Mouse (Mus musculus): ENCODE measurements around the gene Dera.

Gene Dera

GRCm38 (mm10) chr6:137804606-137805005, 50.3 kb downstream of the Dera start:
- in situ Hi-C loops (cut with MboI, MseI): no loop called here

- in situ Hi-C loops (cut with MboI, MseI): no loop called here
These were observed 52.0 kb downstream of the Dera start for GRCm38 (mm10) chr6:137806342-137806741.

GRCm38 (mm10) chr6:137806806-137807205, 52.5 kb downstream of the Dera start:
- in situ Hi-C loops (cut with MboI, MseI): no loop called here

- in situ Hi-C loops (cut with MboI, MseI): no loop called here
These were observed 53.0 kb downstream of the Dera start for GRCm38 (mm10) chr6:137807296-137807695.

DNA sequence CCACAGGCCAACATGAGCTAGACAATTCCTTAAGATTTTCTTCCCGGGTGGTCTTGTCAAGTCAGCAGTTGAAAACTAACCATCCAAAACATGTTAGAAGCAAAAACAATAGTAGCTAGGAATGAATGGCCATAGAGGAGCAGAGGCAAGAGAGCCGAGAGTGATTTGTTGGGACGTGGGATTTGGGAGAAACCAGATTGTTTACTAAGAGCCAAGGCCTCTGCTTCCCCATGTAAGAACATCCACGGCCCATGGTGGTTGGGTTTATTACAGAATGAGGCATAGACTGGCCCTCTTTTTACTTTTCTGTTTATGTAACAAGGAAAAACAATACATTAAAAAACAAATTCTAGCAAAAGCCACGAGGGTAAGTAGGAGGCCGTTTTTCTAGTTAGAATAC, 54.4 kb downstream of the Dera start:
- in situ Hi-C loops (cut with MboI, MseI): no loop called here

DNA sequence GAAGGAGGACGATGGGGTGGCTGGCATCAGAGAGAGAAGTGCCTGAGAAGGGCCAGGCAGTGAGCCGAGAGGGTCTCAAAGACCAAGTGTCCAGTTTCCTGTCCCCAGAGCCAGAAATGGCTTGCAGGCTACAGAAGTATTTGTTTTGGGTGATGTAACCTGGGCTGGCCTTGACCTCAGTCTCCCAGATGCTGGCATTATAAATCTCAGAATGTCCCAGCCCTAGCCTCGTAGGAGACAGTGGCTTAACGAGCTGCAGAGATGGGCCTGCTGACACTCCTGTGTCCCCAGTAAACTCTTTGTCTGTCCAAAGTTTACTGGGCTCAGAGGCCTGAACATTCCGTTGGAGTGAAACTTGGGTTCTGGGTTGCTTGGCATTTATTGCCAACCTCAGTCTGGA, 55.8 kb downstream of the Dera start:
- in situ Hi-C loops (cut with MboI, MseI): no loop called here

GRCm38 (mm10) chr6:137814006-137814405, 59.7 kb downstream of the Dera start:
- in situ Hi-C loops (cut with MboI, MseI): no loop called here

DNA sequence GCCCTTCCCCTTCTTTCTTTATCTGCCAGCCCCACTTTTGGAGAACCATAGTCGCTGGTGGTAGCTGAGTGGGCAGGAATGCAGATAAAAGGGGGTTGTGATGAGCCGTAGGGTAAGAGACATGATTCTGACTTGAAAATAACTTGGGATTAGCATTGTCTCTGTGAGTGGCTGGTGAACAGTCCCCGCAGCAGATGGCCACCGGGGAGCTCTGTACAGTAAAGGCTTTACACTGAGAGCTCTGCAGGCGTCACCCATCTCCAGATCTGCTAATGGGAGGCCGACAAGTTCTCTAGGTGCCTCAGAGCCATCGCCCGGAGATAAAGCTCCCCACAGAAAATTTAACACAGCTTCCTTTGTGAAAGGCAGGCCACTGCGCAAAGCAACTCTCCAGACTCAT, 62.2 kb downstream of the Dera start:
- in situ Hi-C loops (cut with MboI, MseI): no loop called here

- in situ Hi-C loops (cut with MboI, MseI): no loop called here
These were observed 68.2 kb downstream of the Dera start for GRCm38 (mm10) chr6:137822550-137822949.

GRCm38 (mm10) chr6:137824046-137825021, 70.0 kb downstream of the Dera start:
- in situ Hi-C loops (cut with MboI, MseI): no loop called here

DNA sequence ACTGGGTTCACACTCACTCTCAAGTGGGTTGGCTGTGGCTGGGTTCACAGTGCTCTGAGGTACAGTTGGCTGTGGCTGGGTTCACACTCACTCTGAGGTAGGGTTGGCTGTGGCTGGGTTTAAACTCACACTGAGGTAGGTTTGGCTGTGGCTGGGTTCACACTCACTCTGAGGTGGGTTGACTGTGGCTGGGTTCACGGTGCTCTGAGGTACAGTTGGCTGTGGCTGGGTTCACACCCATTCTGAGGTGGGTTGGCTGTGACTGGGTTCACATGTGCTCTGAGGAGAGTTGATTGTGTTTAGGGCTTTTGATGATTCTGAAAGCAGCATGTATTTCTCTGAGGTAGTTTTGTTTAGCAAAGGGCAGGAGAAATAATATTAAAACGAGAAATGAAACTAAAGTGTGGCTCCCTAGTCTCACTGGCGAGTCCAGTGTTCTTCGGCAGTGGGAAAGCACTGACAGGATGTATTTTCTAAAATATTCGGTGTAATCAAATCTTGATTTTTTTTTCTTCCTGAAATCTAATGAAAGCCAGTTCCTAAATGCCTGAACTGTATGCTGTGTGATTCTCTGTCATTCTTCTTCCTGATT, 70.8 kb downstream of the Dera start:
- in situ Hi-C loops (cut with MboI, MseI): no loop called here

GRCm38 (mm10) chr6:137829056-137829776, 74.9 kb downstream of the Dera start:
- in situ Hi-C loops (cut with MboI, MseI): no loop called here

DNA sequence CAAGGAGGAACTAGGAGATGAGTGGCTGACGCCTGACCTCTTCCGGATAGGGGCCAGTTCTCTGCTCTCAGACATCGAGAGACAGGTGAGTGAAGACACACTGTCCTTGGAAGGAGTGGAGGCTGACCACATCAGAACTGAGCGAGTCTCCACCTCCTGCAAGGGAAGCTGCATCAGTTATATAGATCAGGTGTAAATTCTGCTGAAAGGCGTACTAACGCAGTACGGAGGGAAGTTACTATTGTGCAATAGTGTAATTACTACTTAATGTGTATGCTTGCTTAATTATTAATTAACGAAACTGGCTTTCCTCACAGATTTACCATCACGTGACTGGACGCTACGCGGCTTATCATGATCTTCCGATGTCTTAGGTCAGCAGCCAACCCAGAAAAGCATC, 82.5 kb downstream of the Dera start:
- in situ Hi-C loops (cut with MboI, MseI): loop anchor here (10.0 kb wide), 1 partner anchor 218 kb away; no protein-coding TSS in a partner anchor

DNA sequence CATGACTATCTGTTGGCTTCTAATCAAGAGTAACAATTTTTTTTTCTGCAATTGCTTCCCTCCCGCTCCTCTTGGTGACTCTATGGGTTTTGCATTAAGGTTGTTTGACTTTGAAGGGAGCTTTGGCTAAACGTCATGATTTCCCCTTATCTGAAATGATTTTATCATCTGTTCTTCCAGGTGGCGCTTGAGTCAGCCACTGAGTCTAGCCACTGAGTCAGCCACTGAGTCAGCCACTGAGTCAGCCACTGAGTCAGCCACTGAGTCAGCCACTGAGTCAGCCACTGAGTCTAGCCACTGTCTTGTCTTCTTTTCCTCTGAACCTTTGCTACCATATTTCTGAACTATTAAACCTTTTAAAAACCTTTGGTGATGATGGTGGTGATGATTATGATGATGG, 89.0 kb downstream of the Dera start:
- in situ Hi-C loops (cut with MboI, MseI): no loop called here

DNA sequence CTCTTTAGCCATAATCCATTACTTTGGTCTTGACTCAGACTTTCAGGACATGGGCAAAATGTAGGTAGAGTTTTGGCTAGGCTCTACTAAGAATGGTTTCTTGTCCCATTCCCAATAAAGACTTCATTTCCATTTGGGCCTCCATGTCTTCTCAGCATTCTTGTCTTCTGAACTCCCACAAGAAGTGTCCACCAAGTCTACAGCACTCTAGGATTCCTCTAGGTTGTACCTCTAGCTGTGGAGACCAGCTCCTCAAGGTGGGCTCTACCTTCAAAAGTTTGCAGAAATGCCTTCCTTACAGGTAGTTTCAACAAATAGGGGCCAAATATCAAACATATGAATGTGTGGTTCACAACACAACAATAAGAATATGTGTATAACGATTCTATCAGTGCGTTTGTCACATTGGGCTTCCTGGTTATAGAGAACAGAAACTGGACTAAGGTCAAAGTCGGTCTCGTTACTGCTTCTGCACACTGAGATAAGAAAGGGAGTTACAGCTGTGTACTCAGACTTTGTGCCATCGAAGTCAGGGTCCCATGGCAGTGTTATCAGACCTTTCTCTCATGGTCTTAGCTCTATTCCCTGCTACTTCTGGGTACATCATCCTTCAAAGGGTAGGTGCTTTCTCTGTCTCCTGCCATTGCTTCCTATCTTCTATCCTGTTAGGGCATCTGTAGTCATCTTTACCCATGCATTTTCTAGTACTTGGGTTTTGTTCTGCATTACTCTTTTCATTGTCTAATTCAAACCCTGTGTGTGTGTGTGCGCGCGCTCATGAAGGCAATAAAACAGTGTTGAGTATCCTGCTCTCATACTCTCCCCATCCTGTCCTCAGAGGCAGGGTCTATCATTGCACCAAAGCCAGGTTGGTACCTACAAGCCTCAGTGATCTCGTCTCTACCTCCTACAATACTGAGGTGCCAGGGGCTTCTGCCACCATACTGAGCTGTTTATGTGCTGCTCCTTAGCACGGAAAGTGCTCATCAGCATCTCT, 103.2 kb downstream of the Dera start:
- in situ Hi-C loops (cut with MboI, MseI): no loop called here

- in situ Hi-C loops (cut with MboI, MseI): no loop called here
These were observed 115.7 kb downstream of the Dera start for GRCm38 (mm10) chr6:137869903-137870580.

- in situ Hi-C loops (cut with MboI, MseI): no loop called here
These were observed 116.3 kb downstream of the Dera start for GRCm38 (mm10) chr6:137870667-137871066.

DNA sequence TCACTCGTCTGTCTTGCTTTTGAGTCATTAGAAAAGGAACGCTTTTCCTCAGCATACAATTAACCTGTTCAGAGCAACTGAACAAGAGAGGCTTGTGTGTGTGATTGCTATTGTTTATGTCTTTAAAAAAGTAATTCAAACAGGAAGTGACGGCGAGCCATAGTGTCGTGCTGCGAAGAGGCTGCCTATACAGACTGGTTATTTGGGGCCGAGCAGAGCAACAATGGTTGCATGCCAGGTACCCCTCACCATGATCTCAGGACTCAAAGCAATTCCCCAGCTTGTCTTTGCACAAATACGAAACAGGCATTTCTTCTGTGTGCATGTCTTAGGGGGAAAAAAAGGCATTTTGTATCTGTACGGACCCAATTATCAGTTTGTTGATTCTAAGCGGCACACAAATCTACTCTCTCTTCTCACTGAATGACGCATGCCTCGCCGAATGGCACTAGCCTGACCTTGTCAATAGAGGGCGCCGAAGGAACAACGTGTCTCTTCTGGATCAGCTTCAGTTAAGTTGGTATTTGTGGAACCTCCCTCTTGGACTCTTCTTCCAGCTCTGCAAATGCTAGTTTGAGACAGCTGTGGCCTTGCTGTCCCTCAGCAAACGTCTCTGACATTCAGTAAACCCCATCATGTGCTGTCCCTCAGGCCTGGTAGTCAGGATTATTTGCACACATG, 117.8 kb downstream of the Dera start:
- in situ Hi-C loops (cut with MboI, MseI): no loop called here

DNA sequence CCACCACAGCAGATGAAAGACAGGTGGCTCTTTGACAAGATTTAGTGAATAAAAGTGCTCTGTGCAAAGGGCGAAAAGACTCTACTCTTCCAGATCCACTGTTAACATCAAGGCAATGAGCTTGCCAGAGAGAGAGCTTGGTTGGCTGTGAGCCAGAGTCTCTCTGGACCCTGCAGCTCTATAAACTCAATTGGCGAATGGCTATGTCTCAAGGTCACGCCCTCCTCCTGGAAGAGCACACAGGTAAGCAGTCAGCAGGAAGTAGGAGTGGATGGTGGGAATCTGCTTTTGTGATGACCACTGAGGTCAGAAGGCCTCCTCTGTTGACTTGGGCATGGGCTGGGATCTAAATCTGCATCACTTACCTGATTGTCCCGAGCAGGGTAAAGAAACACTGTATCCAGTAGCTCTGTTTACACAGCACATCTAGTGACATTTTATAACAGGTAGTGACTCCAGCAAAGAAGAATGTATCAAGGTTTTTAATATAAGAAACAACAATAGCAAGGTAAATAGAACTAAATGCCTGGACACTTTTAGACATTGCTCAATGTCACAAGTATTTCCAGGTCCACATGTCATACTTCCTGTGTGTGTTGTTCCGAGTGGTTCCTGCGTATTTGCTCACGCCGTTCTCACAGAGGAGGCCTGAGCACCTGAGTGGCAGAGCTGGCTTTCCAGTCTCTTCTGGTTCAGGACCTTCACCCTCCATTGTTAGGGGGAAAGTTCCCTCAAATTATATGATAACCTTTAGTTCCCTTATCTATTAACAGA, 120.3 kb downstream of the Dera start:
- in situ Hi-C loops (cut with MboI, MseI): no loop called here

Data from regulatory T cell (primary cell).